Mouse (Mus musculus) midbrain, embryonic 14.5 days (tissue): ENCODE data around the gene Haghl. TPM values are rescaled to one million over a fixed set of nuclear protein-coding genes. Genes with fewer than 3 reads are reported as not detected.

Experiments
- ATAC-seq: fragments of 200-750 bp; cut with Nextera tagmentation; 2 replicates; pipeline ENCODE4 v1.8.0; 2017; ENCODE audit warnings: moderate number of reproducible peaks, moderate library complexity; ENCODE audit not compliant: low FRiP score, low TSS enrichment
- DNase-seq: peaks from one replicate; pipeline ENCODE4 v3.0.0-alpha.2; 2015
- H3K27ac ChIP-seq: fragments of 300-500 bp; sonication (generic); replicated peaks from 2 replicates; pipeline ENCODE4 v1.5.1; 2014; ENCODE audit warnings: mild to moderate bottlenecking, low read depth, low read length, moderate library complexity
- H3K27me3 ChIP-seq: fragments of 300-500 bp; sonication (generic); 2 replicates; pipeline ENCODE4 v1.6.1; 2014; ENCODE audit warnings: low read length, control low read depth, mixed read lengths; ENCODE audit not compliant: control insufficient read depth, insufficient read depth
- H3K36me3 ChIP-seq: fragments of 300-500 bp; sonication (generic); 2 replicates; pipeline ENCODE4 v1.6.1; 2014; ENCODE audit warnings: low read length, control low read depth; ENCODE audit not compliant: control insufficient read depth, insufficient read depth
- H3K4me1 ChIP-seq: fragments of 300-500 bp; sonication (generic); 2 replicates; pipeline ENCODE4 v1.6.1; 2014; ENCODE audit warnings: mild to moderate bottlenecking, antibody characterized with exemption, low read length, control low read depth; ENCODE audit not compliant: control insufficient read depth, insufficient read depth
- H3K4me2 ChIP-seq: fragments of 300-500 bp; sonication (generic); 2 replicates; pipeline ENCODE4 v1.6.1; 2014; ENCODE audit warnings: mild to moderate bottlenecking, low read length, moderate library complexity
- H3K4me3 ChIP-seq: fragments of 300-500 bp; sonication (generic); replicated peaks from 2 replicates; pipeline ENCODE4 v1.5.1; 2014; ENCODE audit warnings: low read depth, low read length
- H3K9ac ChIP-seq: fragments of 300-500 bp; sonication (generic); replicated peaks from 2 replicates; pipeline ENCODE4 v1.6.1; 2014; ENCODE audit warnings: mild to moderate bottlenecking, low read length, moderate library complexity
- H3K9me3 ChIP-seq: fragments of 300-500 bp; sonication (generic); 2 replicates; pipeline ENCODE4 v1.6.1; 2016; ENCODE audit warnings: low read length, control low read depth, mixed read lengths; ENCODE audit not compliant: control insufficient read depth
- WGBS: fragments of 180-500 bp; shearing (Covaris S2); extraction: QIAGEN DNeasy Blood & Tissue Kit; methylation state at CpG from one replicate; pipeline ENCODE4 v1.1.7; 2014; 5-methylcytosine and 5-hydroxymethylcytosine counted together
- polyA plus RNA-seq: library from polyadenylated mRNA; unstranded; fragments of >200 nt; fragmentation: Nextera tagmentation; extraction: Ambion mirVana; gene quantifications from 2 replicates; pipeline ENCODE4 v1.2.1, GENCODE M21; 2014

The Haghl gene
- polyA plus RNA-seq, 1 experiment from 2014 or later: 155 TPM

GRCm38 (mm10) chr17:25783861-25784574 lies 1.5 kb downstream of the Haghl start:
- Histone ChIP-seq H3K4me1 (peaks cover 13% of the 10 kb centered on the region), H3K4me3 (peak overlapping the region; percentile 73), H3K4me2 (peak overlapping the region; percentile 91), H3K36me3 (peaks cover 37% of the 10 kb centered on the region), H3K27ac (no peak overlapping the region), H3K9ac (peak overlapping the region; percentile 75), H3K9me3 (no peaks in the 10 kb centered on the region), H3K27me3 (no peaks in the 10 kb centered on the region)
- ATAC-seq: no peak
- 83% methylated on average over 15 of the region's 15 CpGs for WGBS
- DNase-seq: no peak

GRCm38 (mm10) chr17:25783086-25783485 lies 2.4 kb downstream of the Haghl start:
- ATAC-seq (no peak), DNase-seq (no peak)
- WGBS: 83% methylated on average over 7 of the region's 7 CpGs
- Histone ChIP-seq H3K36me3 (peaks cover 34% of the 10 kb centered on the region), H3K4me2 (no peak overlapping the region), H3K27me3 (no peaks in the 10 kb centered on the region), H3K4me1 (peaks cover 13% of the 10 kb centered on the region), H3K9ac (peak overlapping the region; percentile 34; the same call in 1 of the 2 replicates), H3K9me3 (no peaks in the 10 kb centered on the region), H3K4me3 (no peak overlapping the region), H3K27ac (no peak overlapping the region)

- no peak overlapping the region for H3K27ac ChIP-seq
- H3K9me3 ChIP-seq: no peaks in the 10 kb centered on the region
- no peak overlapping the region for H3K4me3 ChIP-seq
- H3K9ac ChIP-seq: no peak overlapping the region
- ATAC-seq: no peak
- peaks cover 13% of the 10 kb centered on the region for H3K4me1 ChIP-seq
- no peak overlapping the region for H3K4me2 ChIP-seq
- peaks cover 34% of the 10 kb centered on the region for H3K36me3 ChIP-seq
- no peak for DNase-seq
- no peaks in the 10 kb centered on the region for H3K27me3 ChIP-seq
- WGBS: 83% methylated on average over 6 of the region's 6 CpGs
Measured at GRCm38 (mm10) chr17:25781339-25781738, 4.1 kb downstream of the Haghl start.

- Histone ChIP-seq H3K4me2 (no peak overlapping the region), H3K27ac (no peak overlapping the region), H3K36me3 (peaks cover 22% of the 10 kb centered on the region), H3K9ac (no peak overlapping the region), H3K4me1 (peaks cover 7% of the 10 kb centered on the region), H3K27me3 (no peaks in the 10 kb centered on the region), H3K4me3 (no peak overlapping the region), H3K9me3 (no peaks in the 10 kb centered on the region)
- WGBS: 95% methylated on average over 5 of the region's 5 CpGs
- no peak for ATAC-seq
- DNase-seq: no peak
Measured at GRCm38 (mm10) chr17:25777948-25778347, 7.5 kb downstream of the Haghl start.

GRCm38 (mm10) chr17:25775318-25776062 lies 10.0 kb downstream of the Haghl start:
- Histone ChIP-seq H3K4me2 (no peak overlapping the region), H3K9me3 (no peaks in the 10 kb centered on the region), H3K4me1 (peaks cover 7% of the 10 kb centered on the region), H3K9ac (no peak overlapping the region), H3K4me3 (no peak overlapping the region), H3K27me3 (no peaks in the 10 kb centered on the region), H3K27ac (no peak overlapping the region), H3K36me3 (no peaks in the 10 kb centered on the region; the same call in 1 of the 2 replicates)
- DNase-seq (no peak), ATAC-seq (no peak)
- 78% methylated on average over 10 of the region's 10 CpGs for WGBS

GRCm38 (mm10) chr17:25773549-25774120 lies 11.8 kb downstream of the Haghl start, which contains the start of gene Narfl:
Gene Narfl (plus strand): TSS chr17:25773776.
- peak within 1 kb of the TSS; percentile 72 for H3K9ac ChIP-seq
- peak; percentile 99 for DNase-seq
- peak within 1 kb of the TSS; percentile 64 for H3K4me3 ChIP-seq
- H3K4me1 ChIP-seq: peaks cover 7% of the 10 kb centered on the region
- H3K36me3 ChIP-seq: no peaks in the 10 kb centered on the region; the same call in 1 of the 2 replicates
- no peaks in the 10 kb centered on the region for H3K9me3 ChIP-seq
- peak within 1 kb of the TSS; percentile 89 for H3K4me2 ChIP-seq
- peak; percentile 83 for ATAC-seq
- H3K27ac ChIP-seq: no peak within 1 kb of the TSS
- WGBS: 0% methylated on average over 37 of the region's 37 CpGs
- no peaks in the 10 kb centered on the region for H3K27me3 ChIP-seq

- no peaks in the 10 kb centered on the region for H3K36me3 ChIP-seq
- peaks cover 5% of the 10 kb centered on the region for H3K4me1 ChIP-seq
- no peaks in the 10 kb centered on the region for H3K27me3 ChIP-seq
- H3K9ac ChIP-seq: no peak overlapping the region
- H3K4me2 ChIP-seq: no peak overlapping the region
- H3K4me3 ChIP-seq: no peak overlapping the region
- no peak overlapping the region for H3K27ac ChIP-seq
- 51% methylated on average over 9 of the region's 9 CpGs for WGBS
- no peaks in the 10 kb centered on the region for H3K9me3 ChIP-seq
- DNase-seq (no peak), ATAC-seq (no peak)
Measured at GRCm38 (mm10) chr17:25769331-25769730, 16.1 kb downstream of the Haghl start.

- no peaks in the 10 kb centered on the region for H3K36me3 ChIP-seq
- DNase-seq (peak; percentile 57), ATAC-seq (no peak)
- H3K4me1 ChIP-seq: no peaks in the 10 kb centered on the region
- 52% methylated on average over 5 of the region's 5 CpGs for WGBS
- no peak overlapping the region for H3K27ac ChIP-seq
- no peak overlapping the region for H3K4me3 ChIP-seq
- H3K27me3 ChIP-seq: no peaks in the 10 kb centered on the region
- H3K4me2 ChIP-seq: no peak overlapping the region
- H3K9me3 ChIP-seq: no peaks in the 10 kb centered on the region
- H3K9ac ChIP-seq: no peak overlapping the region
Measured at GRCm38 (mm10) chr17:25765886-25766285, 19.6 kb downstream of the Haghl start.
